Mouse (Mus musculus) C2C12 (cell line): ENCODE measurements around the gene Spata32. TPM values are rescaled to one million over a fixed set of nuclear protein-coding genes. Genes with fewer than 3 reads are reported as not detected.

Source experiments
- H3K27me3 ChIP-seq: one replicate; pipeline ENCODE4 v1.6.1; 2011; ENCODE audit not compliant: control insufficient read depth, insufficient read depth, insufficient read length
- H3K36me3 ChIP-seq: one replicate; pipeline ENCODE4 v1.6.1; 2011; ENCODE audit not compliant: control insufficient read depth, insufficient read depth
- H3K4me3 ChIP-seq: one replicate; pipeline ENCODE4 v1.5.1; 2011; ENCODE audit warnings: mild to moderate bottlenecking, control low read depth; ENCODE audit not compliant: poor library complexity, insufficient read depth, severe bottlenecking
- H3K79me2 ChIP-seq: one replicate; pipeline ENCODE4 v1.6.1; 2011; ENCODE audit not compliant: control insufficient read depth, insufficient read depth
- H3K79me3 ChIP-seq: one replicate; pipeline ENCODE4 v1.6.1; 2011; ENCODE audit warnings: low read depth, control low read depth
- H3ac ChIP-seq: one replicate; pipeline ENCODE3; 2011; ENCODE audit warnings: low read depth; ENCODE audit not compliant: control insufficient read depth, insufficient read length
- CEBPB ChIP-seq: IDR thresholded peaks from one replicate; pipeline ENCODE4 v1.6.1; 2011; ENCODE audit warnings: low read depth, mild to moderate bottlenecking, control low read depth, moderate library complexity
- CTCF ChIP-seq: IDR thresholded peaks from one replicate; pipeline ENCODE4 v1.5.1; 2011; ENCODE audit not compliant: control insufficient read depth, insufficient read depth, insufficient read length
- FOSL1 ChIP-seq: IDR thresholded peaks from one replicate; pipeline ENCODE4 v1.8.0; 2011; ENCODE audit warnings: mild to moderate bottlenecking, low read length; ENCODE audit not compliant: poor library complexity, insufficient read depth, severe bottlenecking
- MAX ChIP-seq: IDR thresholded peaks from one replicate; pipeline ENCODE4 v1.6.1; 2011; ENCODE audit warnings: mild to moderate bottlenecking, control low read depth
- MYOD1 ChIP-seq: IDR thresholded peaks from one replicate; pipeline ENCODE4 v1.6.1; 2011; ENCODE audit warnings: low read depth; ENCODE audit not compliant: control insufficient read depth, insufficient read length
- MYOG ChIP-seq: IDR thresholded peaks from one replicate; pipeline ENCODE4 v1.6.1; 2011; ENCODE audit not compliant: control insufficient read depth, insufficient read length; ENCODE audit errors: extremely low read depth
- USF1 ChIP-seq: IDR thresholded peaks from one replicate; pipeline ENCODE4 v1.6.1; 2011; ENCODE audit warnings: low read depth, mild to moderate bottlenecking, control low read depth, moderate library complexity
- polyA plus RNA-seq: library from polyadenylated mRNA; unstranded; fragments of >200 nt; fragmentation: generic; extraction: Trizol; gene quantifications from one replicate; pipeline ENCODE4 v1.2.1, GENCODE M21; 2012; ENCODE audit warnings: missing spikeins

Gene Spata32
- polyA plus RNA-seq, 1 experiment: not detected

DNA sequence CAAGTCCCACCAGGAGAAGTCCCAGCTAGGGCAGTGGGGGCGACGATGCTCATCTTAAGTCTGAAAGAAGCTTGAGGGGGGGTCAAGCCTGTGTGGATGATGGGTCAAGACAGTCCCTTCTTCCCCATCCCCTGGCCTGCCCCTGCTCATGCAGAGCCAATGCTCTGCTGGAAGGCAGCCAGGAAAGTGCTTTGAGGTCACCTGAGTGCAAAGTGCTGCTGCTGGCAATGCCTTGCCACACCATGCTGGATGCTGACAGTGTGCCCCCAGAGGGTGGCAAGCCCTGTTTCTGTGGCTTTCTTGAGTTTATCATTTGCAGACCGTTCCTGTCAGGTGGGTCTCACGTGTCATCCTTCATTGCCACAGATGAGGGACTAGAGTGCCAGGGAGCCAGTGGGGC lies 1.8 kb upstream of the Spata32 start:
- Histone ChIP-seq H3K27me3 (no peaks in the 10 kb centered on the region), H3K4me3 (no peak overlapping the region), H3K79me2 (no peaks in the 10 kb centered on the region), H3K79me3 (no peaks in the 10 kb centered on the region), H3K36me3 (peaks cover 58% of the 10 kb centered on the region), H3ac (no peak overlapping the region)
- TF ChIP-seq CEBPB: no peak
- no peak for TF ChIP-seq MAX
- TF ChIP-seq MYOG: no peak
- TF ChIP-seq MYOD1: no peak
- TF ChIP-seq FOSL1: no peak
- TF ChIP-seq CTCF: no peak
- no peak for TF ChIP-seq USF1

DNA sequence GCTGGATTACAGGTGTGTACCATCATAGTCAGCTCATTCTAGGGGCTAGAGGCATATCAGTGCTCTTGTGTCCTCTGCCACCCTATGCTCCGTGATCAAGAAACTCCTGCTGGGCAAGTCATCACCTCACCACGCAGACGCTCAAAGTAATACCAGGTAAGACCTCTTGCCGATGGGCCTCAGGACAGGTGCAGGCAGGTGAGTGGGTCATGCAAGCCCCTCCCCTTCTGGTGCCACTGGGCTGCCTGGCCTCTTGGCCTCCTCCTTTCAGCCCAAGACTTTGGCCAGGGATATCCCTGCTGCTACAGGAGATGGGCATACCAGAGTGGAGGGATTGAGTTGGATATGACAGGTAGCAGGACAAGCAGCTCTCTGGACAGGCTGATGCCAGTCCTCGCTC lies 1.0 kb upstream of the Spata32 start:
- H3K27me3 ChIP-seq: no peaks in the 10 kb centered on the region
- no peak overlapping the region for H3ac ChIP-seq
- H3K79me3 ChIP-seq: no peaks in the 10 kb centered on the region
- TF ChIP-seq FOSL1: no peak
- TF ChIP-seq USF1: no peak
- no peak for TF ChIP-seq MYOD1
- no peak for TF ChIP-seq CTCF
- TF ChIP-seq CEBPB: no peak
- no peak for TF ChIP-seq MAX
- TF ChIP-seq MYOG: no peak
- H3K79me2 ChIP-seq: no peaks in the 10 kb centered on the region
- peaks cover 50% of the 10 kb centered on the region for H3K36me3 ChIP-seq
- H3K4me3 ChIP-seq: no peak overlapping the region

DNA sequence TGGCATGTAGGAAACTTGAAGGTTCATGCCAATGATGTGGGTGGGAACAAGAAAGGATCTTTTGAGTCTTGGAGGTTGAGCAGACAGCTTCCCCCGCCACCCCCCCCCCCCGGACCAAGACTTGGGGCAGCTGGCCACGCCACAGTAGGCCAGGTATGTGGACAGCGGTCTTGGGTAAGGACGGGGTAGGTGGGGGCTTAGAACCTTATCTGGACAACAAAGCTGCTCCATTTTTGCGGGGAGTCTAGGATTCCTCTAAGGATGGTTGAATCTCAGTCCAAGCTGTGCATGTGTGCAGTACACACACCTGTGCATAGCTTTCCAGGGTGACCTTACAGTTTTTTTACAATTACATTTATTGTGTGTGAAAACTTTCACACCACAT lies 277 bp upstream of the Spata32 start:
- Histone ChIP-seq H3ac (no peak overlapping the region), H3K79me3 (no peaks in the 10 kb centered on the region), H3K36me3 (peaks cover 43% of the 10 kb centered on the region), H3K27me3 (no peaks in the 10 kb centered on the region), H3K79me2 (no peaks in the 10 kb centered on the region), H3K4me3 (no peak overlapping the region)
- no peak for TF ChIP-seq CEBPB
- TF ChIP-seq CTCF: no peak

DNA sequence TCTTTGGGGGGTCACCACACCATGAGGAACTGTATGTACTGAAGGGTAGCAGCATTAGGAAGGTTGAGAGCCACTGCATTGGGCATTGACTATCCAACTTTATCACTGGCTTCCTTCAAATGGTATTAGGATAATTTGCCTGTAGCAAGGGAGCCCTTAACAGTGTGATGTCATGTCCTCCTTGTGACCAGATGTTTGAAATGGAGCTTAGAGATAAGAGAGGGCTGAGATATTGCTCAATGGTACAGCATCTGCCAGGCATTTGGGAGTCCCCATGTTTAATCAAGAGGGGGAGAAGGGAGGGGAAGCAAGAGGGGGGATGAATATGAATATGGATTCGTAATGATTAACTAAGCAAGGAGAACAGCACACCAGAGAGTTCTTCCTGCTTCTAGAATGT lies 2.9 kb downstream of the Spata32 start:
- Histone ChIP-seq H3K4me3 (no peak overlapping the region), H3ac (no peak overlapping the region), H3K79me2 (no peaks in the 10 kb centered on the region), H3K27me3 (no peaks in the 10 kb centered on the region), H3K36me3 (peaks cover 14% of the 10 kb centered on the region), H3K79me3 (no peaks in the 10 kb centered on the region)
- TF ChIP-seq MYOG (no peak), CTCF (no peak), MYOD1 (no peak), CEBPB (peak; percentile 1), USF1 (no peak), FOSL1 (no peak), MAX (no peak)

DNA sequence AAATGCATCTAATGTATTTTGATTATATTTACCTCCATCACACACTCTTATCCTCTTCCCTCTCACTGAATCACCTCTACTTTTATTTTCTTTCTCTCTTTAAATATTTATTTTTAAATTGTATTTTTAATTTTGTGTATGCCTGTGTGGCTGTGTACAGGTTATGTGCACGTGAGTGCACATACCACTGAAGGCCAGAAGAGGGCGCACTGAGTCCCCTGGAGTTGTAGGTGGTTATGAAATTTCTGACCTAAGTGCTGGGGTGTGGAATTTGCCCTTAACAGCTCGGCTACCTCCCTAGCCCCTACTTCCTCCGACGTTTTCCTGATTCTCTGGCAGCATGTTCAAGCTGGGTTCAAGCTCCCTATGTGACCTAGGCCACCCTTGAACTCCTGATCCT lies 4.5 kb downstream of the Spata32 start:
- H3K79me3 ChIP-seq: no peaks in the 10 kb centered on the region
- H3K4me3 ChIP-seq: no peak overlapping the region
- no peaks in the 10 kb centered on the region for H3K36me3 ChIP-seq
- TF ChIP-seq USF1: no peak
- no peak overlapping the region for H3ac ChIP-seq
- H3K27me3 ChIP-seq: no peaks in the 10 kb centered on the region
- no peaks in the 10 kb centered on the region for H3K79me2 ChIP-seq

DNA sequence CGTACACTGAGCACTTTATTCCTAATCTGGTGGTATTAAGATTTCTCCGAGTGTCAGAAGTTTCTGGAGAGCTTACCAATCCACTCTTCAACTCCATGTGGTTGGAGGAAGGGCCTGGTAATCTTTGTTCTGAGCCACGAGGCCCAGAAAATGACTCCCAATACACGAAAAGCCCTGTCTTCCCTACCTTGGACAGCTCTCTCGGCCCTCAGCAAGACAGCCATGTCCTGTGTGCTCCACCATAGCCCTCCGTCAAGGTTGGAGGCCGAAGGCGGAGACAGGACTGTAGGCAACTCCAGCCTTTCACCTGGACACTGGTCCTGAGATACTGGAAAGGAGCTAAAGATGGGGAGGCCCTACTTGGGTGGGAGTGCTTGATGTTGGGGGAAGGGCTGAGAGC lies 7.9 kb downstream of the Spata32 start:
- Histone ChIP-seq H3K79me3 (no peaks in the 10 kb centered on the region), H3K27me3 (no peaks in the 10 kb centered on the region), H3K4me3 (no peak overlapping the region), H3K79me2 (no peaks in the 10 kb centered on the region), H3K36me3 (no peaks in the 10 kb centered on the region), H3ac (no peak overlapping the region)
- TF ChIP-seq USF1 (no peak), MAX (no peak), CTCF (no peak), MYOG (no peak), CEBPB (no peak), FOSL1 (no peak), MYOD1 (no peak)
